In genomic region chr10:18488239-18488803, GRCm38 (mm10) we compare ENCODE assay signal across 21 mouse cellular contexts. TPM values are rescaled to one million over a fixed set of nuclear protein-coding genes. Genes with fewer than 3 reads are reported as not detected.
DNase-seq lines count a peak whose midpoint lies in the region; ATAC-seq lines count a peak whose summit lies in the region.
"Had no signal": no experiment of that assay in that cellular context is flagged by ENCODE, and none has a peak within 500 bp of the region (broad histone marks: within the 10 kb centered on the region; RNA-seq: fewer than 3 reads in every experiment).

No protein-coding gene starts in this region.

- H3K9me3 ChIP-seq in kidney, embryonic 14.5 days (ENCODE audit: control insufficient read depth, low read length), result no peaks in the 10 kb centered on the region
- H3K9me3 ChIP-seq: embryonic facial prominence, embryonic 15.5 days; forebrain, embryonic 10.5 days; heart, embryonic 12.5 days had no signal

- H3K9ac ChIP-seq in kidney, embryonic 14.5 days (ENCODE audit: low read depth, low read length), result no peak overlapping the region
- H3K9ac ChIP-seq: embryonic facial prominence, embryonic 15.5 days; heart, embryonic 12.5 days had no signal

- 68% methylated on average over 7 of the region's 7 CpGs for WGBS in kidney, embryonic 14.5 days

- no peaks in the 10 kb centered on the region for H3K27me3 ChIP-seq in kidney, embryonic 14.5 days (ENCODE audit: control insufficient read depth, insufficient read depth, low read length)
- H3K27me3 ChIP-seq: embryonic facial prominence, embryonic 15.5 days; heart, embryonic 12.5 days had no signal

- H3K27ac ChIP-seq in kidney, embryonic 14.5 days (ENCODE audit: low read depth, low read length), result no peak overlapping the region
- H3K27ac ChIP-seq: embryonic facial prominence, embryonic 15.5 days; forebrain, embryonic 10.5 days; gastrocnemius, adult 2 months had no signal

- DNase-seq in kidney, adult 11 months, result peak; percentile 63
- peak; percentile 82 for DNase-seq in kidney, adult 9 months
- DNase-seq in kidney, postnatal 10 days, result peak; percentile 43
- DNase-seq in adrenal gland, adult 8-10 months, result no peak
- DNase-seq in embryo, embryonic 9.5 days (ENCODE audit: extremely low spot score), result no peak
- no peak for DNase-seq in lung, postnatal 36 days
- DNase-seq: adrenal gland, adult 2 months; adrenal gland, postnatal 36 days; cerebellum, adult 2 months; cerebellum, postnatal 10 days; gastrocnemius, adult 2 months; gastrocnemius, postnatal 25 days; heart, adult 18-20 months; heart, postnatal 36 days had no signal

- no peaks in the 10 kb centered on the region for H3K36me3 ChIP-seq in kidney, embryonic 14.5 days (ENCODE audit: control insufficient read depth, insufficient read depth, low read length)
- H3K36me3 ChIP-seq: embryonic facial prominence, embryonic 15.5 days; heart, embryonic 12.5 days had no signal

- H3K4me3 ChIP-seq in kidney, embryonic 14.5 days (ENCODE audit: low read length), result no peak overlapping the region
- H3K4me3 ChIP-seq: embryonic facial prominence, embryonic 15.5 days; erythroblast, embryonic 14.5 days; forebrain, embryonic 10.5 days; gastrocnemius, adult 2 months; heart, embryonic 12.5 days had no signal

- no peak; the same call in 1 of the 2 replicates for ATAC-seq in kidney, embryonic 14.5 days (ENCODE audit: low FRiP score, low TSS enrichment)
- ATAC-seq: forebrain, embryonic 14.5 days; hindbrain, embryonic 16.5 days had no signal

- H3K4me2 ChIP-seq in kidney, embryonic 14.5 days (replicated peaks; ENCODE audit: low read depth, low read length), result no peak overlapping the region
- H3K4me2 ChIP-seq: embryonic facial prominence, embryonic 15.5 days; heart, embryonic 12.5 days had no signal

- peaks cover 8% of the 10 kb centered on the region; the same call in 1 of the 2 replicates for H3K4me1 ChIP-seq in kidney, embryonic 14.5 days (ENCODE audit: control insufficient read depth, insufficient read depth, low read length)
- H3K4me1 ChIP-seq: embryonic facial prominence, embryonic 15.5 days; forebrain, embryonic 10.5 days had no signal

RNA-seq across cellular contexts. Expression of gene Hebp2, which starts 57.6 kb away (rescaled TPM):
- polyA plus RNA-seq in kidney, embryonic 14.5 days (2014; fragmentation: Nextera tagmentation; extraction: Ambion mirVana), result 12.3 and 16.9 TPM in 2 replicates
- total RNA-seq in adrenal gland, adult 8-10 months (2022), result 1 to 10 TPM; 3.6 to 7.0 (median 5.8) TPM
- polyA plus RNA-seq: erythroblast, embryonic 14.5 days had no signal

Comparison
In these comparisons a context has a peak if more than half of its experiments do, and no peak if none do; other contexts are left out.
1. DNase-seq: peak in kidney, adult 11 months (single experiment), kidney, adult 9 months (single experiment) and kidney, postnatal 10 days (single experiment); none in adrenal gland, adult 8-10 months (single experiment), embryo, embryonic 9.5 days (single experiment) and lung, postnatal 36 days (single experiment).